Mouse (Mus musculus): ENCODE measurements around the gene Nr1h3.

Nr1h3 gene

GRCm38 (mm10) chr2:91186208-91186607, 16.4 kb downstream of the Nr1h3 start:
- no peak for DNase-seq (ENCODE audit: low read depth, low spot score)

DNA sequence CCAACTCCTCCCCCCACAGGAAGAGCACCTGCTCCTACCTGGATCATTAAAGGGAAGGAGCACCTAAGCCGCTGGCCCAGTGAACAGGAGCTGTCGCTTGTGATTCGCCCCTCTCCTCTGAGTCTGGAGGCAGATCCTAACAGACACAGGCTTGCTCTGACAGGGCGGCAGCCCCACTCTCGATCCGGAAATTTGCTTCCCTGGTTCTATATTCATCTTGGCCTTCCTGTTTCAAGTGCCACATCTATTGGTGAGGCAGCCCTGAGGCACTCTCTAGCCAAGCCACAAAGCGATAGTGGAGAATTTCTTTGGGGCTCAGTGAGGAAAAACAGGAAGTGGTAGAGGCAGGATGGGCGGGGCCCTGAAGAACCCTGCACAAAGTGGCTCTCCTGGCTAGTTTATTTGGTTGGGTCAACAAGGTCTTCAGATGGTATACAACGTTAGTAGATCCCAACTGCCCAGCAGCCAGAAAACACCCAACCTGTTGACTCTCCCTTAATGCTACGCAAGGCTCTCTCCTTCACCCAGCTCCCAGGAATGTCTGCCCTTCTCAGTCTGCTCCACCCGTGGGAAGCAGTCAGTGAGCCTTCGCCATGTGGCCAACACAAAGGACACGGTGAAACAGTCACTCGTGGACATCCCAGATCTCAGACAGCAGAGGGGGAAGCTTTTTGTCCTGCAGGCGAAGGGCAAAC, 18.8 kb downstream of the Nr1h3 start, which contains the start of gene Madd:
Madd (minus strand) TSS at position 127 of the 695 bp plus-strand sequence.
- no peak for DNase-seq (ENCODE audit: low read depth, low spot score)

DNA sequence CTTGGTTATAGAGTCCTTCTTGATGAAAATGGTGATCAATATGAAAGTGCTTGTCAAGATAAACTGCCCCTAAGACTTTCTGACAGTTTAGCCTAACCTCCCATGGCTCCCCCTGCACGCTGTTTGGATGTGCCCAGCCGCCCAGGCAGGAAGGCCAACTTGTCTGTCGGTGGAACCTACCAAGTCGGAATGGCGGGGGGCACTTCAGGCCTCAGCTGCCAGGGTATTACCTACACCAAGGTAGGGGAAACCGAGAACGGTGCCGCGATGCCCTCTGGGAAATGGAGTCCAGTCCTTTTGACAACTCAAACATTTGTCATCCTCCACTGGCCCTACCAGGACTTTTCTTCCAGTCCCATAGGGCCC, 19.5 kb downstream of the Nr1h3 start:
- DNase-seq (ENCODE audit: low read depth, low spot score) = peak; percentile 96

GRCm38 (mm10) chr2:91182405-91183147, 20.1 kb downstream of the Nr1h3 start:
- DNase-seq (ENCODE audit: low read depth, low spot score) = peak; percentile 89

GRCm38 (mm10) chr2:91182016-91182404, 20.6 kb downstream of the Nr1h3 start:
- DNase-seq (ENCODE audit: low read depth, low spot score) = no peak

GRCm38 (mm10) chr2:91180706-91181105, 21.9 kb downstream of the Nr1h3 start:
- DNase-seq (ENCODE audit: low read depth, low spot score) = no peak

GRCm38 (mm10) chr2:91179825-91180224, 22.8 kb downstream of the Nr1h3 start:
- no peak for DNase-seq (ENCODE audit: low read depth, low spot score)

DNA sequence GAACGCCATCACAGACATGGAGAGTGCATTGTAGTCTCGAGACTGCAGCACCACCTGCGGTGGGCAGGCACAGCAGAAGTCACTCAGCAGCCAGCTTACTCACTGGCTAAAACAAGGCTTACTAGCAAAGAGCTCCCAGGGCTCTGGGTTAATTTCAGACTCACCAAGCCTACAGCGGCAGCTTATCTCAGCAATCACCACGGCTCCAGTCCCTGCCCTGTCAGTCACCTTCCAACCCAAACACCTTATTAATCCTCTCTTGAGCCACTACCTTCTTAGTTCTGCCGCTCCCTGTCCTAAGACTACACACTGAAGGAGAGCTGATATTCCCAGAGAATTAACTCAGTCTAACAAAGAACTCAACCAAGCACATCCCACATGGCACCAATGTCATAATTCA, 26.4 kb downstream of the Nr1h3 start:
- DNase-seq (ENCODE audit: low read depth, low spot score) = no peak

GRCm38 (mm10) chr2:91175490-91175889, 27.1 kb downstream of the Nr1h3 start:
- DNase-seq (ENCODE audit: low read depth, low spot score) = no peak

GRCm38 (mm10) chr2:91169587-91170322, 32.9 kb downstream of the Nr1h3 start:
- DNase-seq (ENCODE audit: low read depth, low spot score) = no peak

- DNase-seq (ENCODE audit: low read depth, low spot score) = no peak
Observed at GRCm38 (mm10) chr2:91167629-91168028, 35.0 kb downstream of the Nr1h3 start.

- DNase-seq (ENCODE audit: low read depth, low spot score) = no peak
Observed at GRCm38 (mm10) chr2:91164991-91165390, 37.6 kb downstream of the Nr1h3 start.

DNA sequence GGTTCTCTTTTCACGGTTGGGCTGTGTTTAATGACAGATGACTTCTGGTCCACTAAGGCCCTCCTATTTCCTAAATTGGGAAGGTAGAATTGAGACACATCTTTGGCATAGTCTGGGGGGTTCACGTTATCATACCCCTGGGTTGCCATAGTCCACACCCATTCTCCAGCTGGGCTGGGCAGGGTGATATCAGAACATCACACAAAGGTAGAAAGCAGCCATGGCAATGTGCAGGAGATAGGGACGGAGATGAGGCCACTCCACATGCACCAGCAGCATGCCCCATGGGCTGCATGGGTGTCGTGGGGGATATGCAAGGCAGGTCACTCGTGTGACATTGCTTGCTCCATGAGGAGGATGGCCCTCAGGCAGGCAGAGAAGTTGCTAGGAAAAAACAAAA, 39.1 kb downstream of the Nr1h3 start:
- DNase-seq (ENCODE audit: low read depth, low spot score) = no peak

- no peak for DNase-seq (ENCODE audit: low read depth, low spot score)
Observed at GRCm38 (mm10) chr2:91162952-91163351, 39.7 kb downstream of the Nr1h3 start.

GRCm38 (mm10) chr2:91160591-91160990, 42.0 kb downstream of the Nr1h3 start:
- DNase-seq (ENCODE audit: low read depth, low spot score) = no peak

DNA sequence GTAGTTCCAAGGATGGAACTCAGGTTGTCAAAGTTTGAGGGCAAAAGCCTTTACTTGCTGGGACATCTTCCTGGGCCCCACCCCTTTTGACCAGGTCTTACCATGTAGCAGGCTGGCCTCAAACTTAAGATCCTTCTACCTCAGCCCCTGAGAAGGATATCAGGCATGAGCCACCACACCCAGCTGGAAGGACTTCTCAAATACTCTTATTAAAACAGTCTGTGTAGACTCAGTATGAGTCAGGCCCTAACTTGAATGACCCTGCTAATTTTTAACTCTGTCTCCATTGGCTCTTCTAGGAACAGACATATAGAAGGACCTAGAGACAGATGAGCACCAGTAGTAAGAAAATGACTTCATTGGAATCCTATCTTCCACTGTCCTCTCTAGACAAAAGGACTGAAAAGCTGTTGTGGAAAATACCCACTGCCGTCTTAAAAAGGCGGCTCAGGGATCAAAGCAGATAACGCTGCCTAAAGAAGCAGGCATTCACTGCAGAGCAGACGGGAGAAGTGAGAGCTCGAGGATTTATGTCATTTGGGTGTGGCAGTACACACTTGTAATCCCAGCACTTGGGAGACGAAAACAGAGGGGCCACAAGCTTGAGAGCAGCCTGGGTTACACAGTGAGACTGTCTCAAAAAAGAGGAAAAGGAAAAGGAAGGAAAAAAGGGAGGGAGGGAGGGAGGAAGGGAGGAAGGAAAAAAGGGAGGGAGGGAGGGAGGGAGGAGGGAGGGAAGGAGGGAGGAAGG, 45.5 kb downstream of the Nr1h3 start:
- no peak for DNase-seq (ENCODE audit: low read depth, low spot score)

GRCm38 (mm10) chr2:91154091-91154490, 48.5 kb downstream of the Nr1h3 start:
- no peak for DNase-seq (ENCODE audit: low read depth, low spot score)

GRCm38 (mm10) chr2:91152885-91153377, 49.7 kb downstream of the Nr1h3 start:
- no peak for DNase-seq (ENCODE audit: low read depth, low spot score)

GRCm38 (mm10) chr2:91151331-91151730, 51.3 kb downstream of the Nr1h3 start:
- DNase-seq (ENCODE audit: low read depth, low spot score) = no peak

GRCm38 (mm10) chr2:91148101-91148500, 54.5 kb downstream of the Nr1h3 start:
- DNase-seq (ENCODE audit: low read depth, low spot score) = no peak

DNA sequence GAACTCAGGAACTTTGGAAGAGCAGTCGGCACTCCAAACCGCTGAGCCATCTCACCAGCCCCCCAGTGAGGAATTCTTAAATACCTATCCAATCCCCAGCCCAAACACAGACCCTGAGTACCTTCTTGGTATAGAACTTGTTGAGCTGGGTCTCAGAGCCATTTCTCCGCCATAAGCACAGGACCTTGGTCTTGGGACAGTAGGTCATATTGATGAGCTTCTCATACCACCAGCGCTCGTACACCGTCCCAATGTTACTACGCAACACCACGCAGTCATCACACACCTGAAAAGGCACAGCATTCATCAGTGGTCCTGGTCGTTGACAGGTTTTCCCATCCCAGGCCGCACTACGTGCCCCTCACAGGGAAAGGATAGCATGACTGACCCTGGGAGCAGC, 59.2 kb downstream of the Nr1h3 start:
- DNase-seq (ENCODE audit: low read depth, low spot score) = no peak

DNA sequence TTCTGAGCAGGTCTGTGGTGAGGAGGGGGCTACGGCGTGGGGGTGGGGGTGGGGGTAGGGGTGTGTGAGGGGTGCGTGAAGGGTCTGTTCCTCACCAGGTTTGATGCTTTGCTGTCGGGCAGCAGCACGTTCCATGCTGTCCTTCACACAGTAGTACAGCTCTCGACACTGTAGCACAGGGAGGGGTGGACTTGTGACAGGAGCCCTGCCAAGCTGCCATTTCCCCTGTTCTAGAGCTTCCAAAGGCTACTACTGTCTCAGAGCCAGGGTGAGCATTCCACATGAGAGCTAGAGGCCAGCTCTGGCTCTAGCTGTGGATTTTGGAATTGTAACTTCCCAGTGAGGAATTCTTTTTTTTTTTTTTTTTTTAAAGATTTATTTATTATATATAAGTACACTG, 59.7 kb downstream of the Nr1h3 start:
- DNase-seq (ENCODE audit: low read depth, low spot score) = no peak

All from mesoderm, embryonic 11.5 days (tissue).